Mouse (Mus musculus) embryonic facial prominence, embryonic 10.5 days (tissue): ENCODE data around the gene Lypd3. TPM values are rescaled to one million over a fixed set of nuclear protein-coding genes. Genes with fewer than 3 reads are reported as not detected.

Experiments
- polyA plus RNA-seq: library from polyadenylated mRNA; unstranded; fragments of >200 nt; fragmentation: Nextera tagmentation; extraction: Ambion mirVana; gene quantifications from 2 replicates; pipeline ENCODE4 v1.2.1, GENCODE M21; 2016

The Lypd3 gene
- polyA plus RNA-seq, 1 experiment from 2014 or later, result 1.5 TPM

Other genes starting within 250 kb of the Lypd3 start
- gene Smg9, start 236.9 kb upstream of the Lypd3 start, polyA plus RNA-seq, result 25.8 and 26.3 TPM in 2 replicates
- not detected in 2 replicates for gene Irgc1, start 184.3 kb upstream of the Lypd3 start, polyA plus RNA-seq
- gene Plaur, start 174.1 kb upstream of the Lypd3 start, polyA plus RNA-seq, result 1.7 TPM in 2 replicates
- gene Cadm4, start 154.5 kb upstream of the Lypd3 start, polyA plus RNA-seq, result 5.0 and 5.7 TPM in 2 replicates
- gene Zfp428, start 129.5 kb upstream of the Lypd3 start, polyA plus RNA-seq, result 100.0 and 110 TPM in 2 replicates
- gene AC161166.1, start 124.1 kb upstream of the Lypd3 start, polyA plus RNA-seq, result 1.2 TPM in 2 replicates
- gene Irgq, start 105.9 kb upstream of the Lypd3 start, polyA plus RNA-seq, result 8.2 and 8.9 TPM in 2 replicates
- gene Pinlyp, start 90.4 kb upstream of the Lypd3 start, polyA plus RNA-seq, result not detected in 2 replicates
- gene Xrcc1, start 90.3 kb upstream of the Lypd3 start, polyA plus RNA-seq, result 169 TPM in 2 replicates
- 26.3 and 27.3 TPM in 2 replicates for gene Ethe1, start 49.0 kb upstream of the Lypd3 start, polyA plus RNA-seq
- gene Zfp575, start 48.9 kb upstream of the Lypd3 start, polyA plus RNA-seq, result 2.0 and 2.1 TPM in 2 replicates
- 0.10 TPM in 1 of 2 replicates, not detected in the other for gene Phldb3, start 25.8 kb upstream of the Lypd3 start, polyA plus RNA-seq
- gene Tex101, start 40.1 kb downstream of the Lypd3 start, polyA plus RNA-seq, result not detected in 2 replicates
- gene BC049730, start 72.7 kb downstream of the Lypd3 start, polyA plus RNA-seq, result not detected in 2 replicates
- not detected in 2 replicates for gene Gm4763, start 90.4 kb downstream of the Lypd3 start, polyA plus RNA-seq
- gene Cd177, start 123.8 kb downstream of the Lypd3 start, polyA plus RNA-seq, result 0.06 TPM in 1 of 2 replicates, not detected in the other
- gene Ceacam10, start 140.7 kb downstream of the Lypd3 start, polyA plus RNA-seq, result 0.14 TPM in 1 of 2 replicates, not detected in the other
- 14.4 and 18.5 TPM in 2 replicates for gene Gm9844, start 225.7 kb downstream of the Lypd3 start, polyA plus RNA-seq
- not detected in 2 replicates for gene Lypd4, start 233.4 kb downstream of the Lypd3 start, polyA plus RNA-seq
- not detected in 2 replicates for gene Dmrtc2, start 233.5 kb downstream of the Lypd3 start, polyA plus RNA-seq
- 2,181 and 2,235 TPM in 2 replicates for gene Rps19, start 247.8 kb downstream of the Lypd3 start, polyA plus RNA-seq